Mouse (Mus musculus): Measurements from ENCODE around the gene Ncoa4.

DNA sequence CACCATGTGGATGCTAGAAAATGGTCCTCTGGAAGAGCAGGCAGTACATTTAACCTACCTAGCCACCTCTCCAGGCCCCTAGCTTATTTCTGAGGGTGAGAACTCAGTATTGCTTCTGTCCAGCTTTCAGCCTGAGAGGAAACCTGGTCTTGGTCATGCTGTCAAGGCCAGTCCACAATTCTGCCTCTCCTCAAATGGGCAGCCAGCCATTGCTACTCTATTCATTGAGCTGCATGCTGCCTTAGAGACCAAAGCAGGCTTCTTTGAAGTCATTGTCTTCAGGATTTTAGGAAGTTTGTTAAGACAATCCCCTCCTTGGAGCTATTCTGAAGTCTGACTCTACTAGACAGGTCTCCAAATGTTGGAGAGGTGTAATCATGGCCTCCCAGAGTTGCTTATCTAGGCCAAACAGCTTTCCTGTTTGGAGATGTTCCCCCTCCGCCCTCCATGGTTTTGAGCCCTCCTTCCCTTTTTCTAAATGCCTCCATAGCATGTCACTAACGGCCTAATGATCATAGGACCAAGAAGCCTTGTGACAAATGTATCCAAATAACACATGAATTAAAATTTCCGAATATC is 9.1 kb downstream of the Ncoa4 start:
- TF ChIP-seq CTCF (IDR thresholded peaks at IDR 0.05; ENCODE audit: extremely low read depth, insufficient read length, insufficient replicate concordance, low read depth, low read length) (no peak), POLR2A (IDR thresholded peaks at IDR 0.05; ENCODE audit: low read depth, low read length) (no peak)

All from small intestine, adult 2 months (tissue).